Mouse (Mus musculus) neural tube, embryonic 11.5 days (tissue): ENCODE data around the gene Pdlim4. TPM values are rescaled to one million over a fixed set of nuclear protein-coding genes. Genes with fewer than 3 reads are reported as not detected.
A peak's percentile ranks its signal among the peaks of the same experiment; 100 is the strongest.

Experiments used
- ATAC-seq: fragments of 200-750 bp; cut with Nextera tagmentation; 2 replicates; pipeline ENCODE4 v1.8.0; 2017; ENCODE audit warnings: moderate number of reproducible peaks, mild to moderate bottlenecking, moderate TSS enrichment, moderate library complexity; ENCODE audit not compliant: insufficient read depth, low FRiP score, low TSS enrichment
- DNase-seq: peaks from one replicate; pipeline ENCODE4 v3.0.0-alpha.2; 2015; ENCODE audit warnings: low spot score
- H3K27ac ChIP-seq: fragments of 300-500 bp; sonication (generic); 2 replicates; pipeline ENCODE4 v1.5.1; 2014; ENCODE audit warnings: low read depth, mild to moderate bottlenecking, low read length
- H3K27me3 ChIP-seq: fragments of 300-500 bp; sonication (generic); 2 replicates; pipeline ENCODE4 v1.6.1; 2014; ENCODE audit warnings: mild to moderate bottlenecking, low read length, mixed read lengths; ENCODE audit not compliant: control insufficient read depth, insufficient read depth
- H3K36me3 ChIP-seq: fragments of 300-500 bp; sonication (generic); 2 replicates; pipeline ENCODE4 v1.6.1; 2014; ENCODE audit warnings: mild to moderate bottlenecking, low read length, moderate library complexity, mixed read lengths; ENCODE audit not compliant: control insufficient read depth, insufficient read depth
- H3K4me1 ChIP-seq: fragments of 300-500 bp; sonication (generic); 2 replicates; pipeline ENCODE4 v1.6.1; 2014; ENCODE audit warnings: low read length, mixed read lengths; ENCODE audit not compliant: control insufficient read depth, insufficient read depth
- H3K4me2 ChIP-seq: fragments of 300-500 bp; sonication (generic); 2 replicates; pipeline ENCODE4 v1.6.1; 2014; ENCODE audit warnings: low read depth, mild to moderate bottlenecking, moderate library complexity
- H3K4me3 ChIP-seq: fragments of 300-500 bp; sonication (generic); 2 replicates; pipeline ENCODE4 v1.5.1; 2014; ENCODE audit warnings: low read depth, low read length
- H3K9ac ChIP-seq: fragments of 300-500 bp; sonication (generic); 2 replicates; pipeline ENCODE4 v1.6.1; 2014; ENCODE audit warnings: mild to moderate bottlenecking, low read length
- H3K9me3 ChIP-seq: fragments of 300-500 bp; sonication (generic); 2 replicates; pipeline ENCODE4 v1.6.1; 2016; ENCODE audit warnings: low read length; ENCODE audit not compliant: control insufficient read depth
- WGBS: fragments of 180-500 bp; shearing (Covaris S2); extraction: QIAGEN DNeasy Blood & Tissue Kit; methylation state at CpG from one replicate; pipeline ENCODE4 v1.1.7; 2014; 5-methylcytosine and 5-hydroxymethylcytosine counted together
- polyA plus RNA-seq: library from polyadenylated mRNA; unstranded; fragments of >200 nt; fragmentation: Nextera tagmentation; extraction: Ambion mirVana; gene quantifications from 2 replicates; pipeline ENCODE4 v1.2.1, GENCODE M21; 2014

Gene Pdlim4
- polyA plus RNA-seq, 1 experiment from 2014 or later, result 59.7 TPM

DNA sequence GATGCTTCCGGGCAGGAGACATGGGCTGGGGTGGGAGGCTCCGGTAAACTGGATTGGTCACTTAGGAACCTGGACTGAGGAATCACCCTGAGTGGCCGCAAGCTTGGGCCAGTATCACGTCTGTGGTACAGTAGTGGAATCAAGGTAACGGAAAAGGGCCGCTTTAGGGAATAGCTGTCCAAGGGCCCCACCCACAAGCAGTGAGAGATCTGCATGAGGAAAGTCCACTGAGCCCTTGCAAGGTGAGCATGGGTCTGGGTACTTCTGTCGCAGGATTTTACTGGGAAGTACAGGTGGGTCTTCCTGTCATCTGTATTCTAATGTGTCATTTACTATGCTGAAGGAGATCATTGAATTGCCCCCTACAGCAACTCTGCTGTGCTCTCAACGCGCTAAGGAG lies 32.9 kb upstream of the Pdlim4 start:
- WGBS, result 65% methylated on average over 9 of the region's 9 CpGs
- no peak for DNase-seq
- ATAC-seq, result no peak
- Histone ChIP-seq H3K36me3 (no peaks in the 10 kb centered on the region), H3K27me3 (no peaks in the 10 kb centered on the region), H3K9me3 (no peaks in the 10 kb centered on the region), H3K27ac (no peak overlapping the region), H3K4me1 (no peaks in the 10 kb centered on the region), H3K9ac (no peak overlapping the region), H3K4me2 (peak overlapping the region; percentile 97), H3K4me3 (peak overlapping the region; percentile 59; the same call in 1 of the 2 replicates)

- Histone ChIP-seq H3K9me3 (no peaks in the 10 kb centered on the region), H3K4me1 (no peaks in the 10 kb centered on the region), H3K4me2 (peak overlapping the region; percentile 97), H3K9ac (peak overlapping the region; percentile 68), H3K36me3 (no peaks in the 10 kb centered on the region), H3K27me3 (no peaks in the 10 kb centered on the region), H3K27ac (no peak overlapping the region), H3K4me3 (peak overlapping the region; percentile 59)
- DNase-seq, result peak; percentile 82
- under 1% methylated on average over 75 of the region's 83 CpGs for WGBS
- ATAC-seq, result peak; percentile 81; the same call in 1 of the 2 replicates
These were observed 32.1 kb upstream of the Pdlim4 start for GRCm38 (mm10) chr11:54100692-54101591.

GRCm38 (mm10) chr11:54100045-54100691 lies 31.4 kb upstream of the Pdlim4 start, which contains the start of gene P4ha2:
Gene P4ha2, plus strand, starts transcription at chr11:54100095.
- H3K4me3 ChIP-seq, result peak within 1 kb of the TSS; percentile 59
- DNase-seq (no peak), ATAC-seq (0 out of 2 replicates have a peak, but pooled peaks have one; percentile 9)
- H3K4me2 ChIP-seq, result peak within 1 kb of the TSS; percentile 97
- H3K4me1 ChIP-seq, result no peaks in the 10 kb centered on the region
- H3K27me3 ChIP-seq, result no peaks in the 10 kb centered on the region
- no peaks in the 10 kb centered on the region for H3K9me3 ChIP-seq
- no peak within 1 kb of the TSS for H3K27ac ChIP-seq
- no peaks in the 10 kb centered on the region for H3K36me3 ChIP-seq
- peak within 1 kb of the TSS; percentile 68 for H3K9ac ChIP-seq
- 51% methylated on average over 9 of the region's 10 CpGs for WGBS

DNA sequence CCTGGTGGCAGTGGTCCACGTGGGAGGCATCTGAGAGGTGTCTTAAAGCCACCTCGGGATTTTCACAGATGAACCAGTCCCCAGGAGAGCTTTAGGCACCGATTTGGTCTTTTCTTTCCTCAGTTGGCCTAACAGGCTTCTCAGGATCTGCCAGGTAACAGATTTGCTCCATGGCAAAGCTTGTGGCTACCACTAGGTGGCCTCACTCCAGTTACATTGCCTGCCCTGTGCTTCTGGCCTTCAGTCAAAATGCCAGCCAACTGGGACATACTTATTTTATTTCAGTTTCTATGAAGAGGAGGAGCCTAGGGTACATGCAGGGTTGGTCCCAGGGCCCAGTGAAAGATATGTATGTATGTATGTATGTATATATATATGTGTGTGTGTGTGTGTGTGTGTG lies 24.2 kb upstream of the Pdlim4 start:
- DNase-seq, result peak; percentile 40
- H3K9me3 ChIP-seq, result no peaks in the 10 kb centered on the region
- no peak overlapping the region for H3K27ac ChIP-seq
- no peaks in the 10 kb centered on the region for H3K36me3 ChIP-seq
- WGBS, result 11% methylated on average over 3 of the region's 3 CpGs
- ATAC-seq, result no peak
- no peak overlapping the region for H3K9ac ChIP-seq
- H3K27me3 ChIP-seq, result no peaks in the 10 kb centered on the region
- H3K4me3 ChIP-seq, result no peak overlapping the region
- no peak overlapping the region for H3K4me2 ChIP-seq
- H3K4me1 ChIP-seq, result no peaks in the 10 kb centered on the region

GRCm38 (mm10) chr11:54092188-54092587 lies 23.4 kb upstream of the Pdlim4 start:
- WGBS, result 64% methylated on average over 7 of the region's 7 CpGs
- no peak overlapping the region for H3K4me2 ChIP-seq
- no peaks in the 10 kb centered on the region for H3K36me3 ChIP-seq
- ATAC-seq (no peak), DNase-seq (no peak)
- H3K9ac ChIP-seq, result no peak overlapping the region
- no peaks in the 10 kb centered on the region for H3K9me3 ChIP-seq
- no peak overlapping the region for H3K27ac ChIP-seq
- no peaks in the 10 kb centered on the region for H3K4me1 ChIP-seq
- H3K4me3 ChIP-seq, result no peak overlapping the region
- no peaks in the 10 kb centered on the region for H3K27me3 ChIP-seq

DNA sequence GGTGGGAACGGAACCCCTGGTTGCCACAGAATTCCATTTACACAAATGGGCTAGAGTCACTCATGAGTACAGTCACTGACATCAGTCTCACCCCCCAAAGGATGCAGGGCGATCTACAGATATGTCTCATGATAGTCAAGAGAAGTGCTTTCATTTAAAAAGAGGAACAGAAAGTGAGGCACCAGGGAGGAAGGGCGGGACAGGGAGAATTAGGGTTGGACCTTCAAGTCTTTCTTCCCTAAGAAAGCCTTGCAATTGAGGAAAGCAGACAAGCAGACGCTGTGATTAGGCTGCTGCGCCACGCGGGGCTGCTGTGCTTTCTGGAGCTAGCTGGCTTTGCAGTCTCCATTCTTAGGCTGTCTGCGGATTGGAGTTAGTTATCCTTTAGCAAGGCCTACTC lies 22.9 kb upstream of the Pdlim4 start:
- ATAC-seq, result no peak
- 60% methylated on average over 8 of the region's 8 CpGs for WGBS

GRCm38 (mm10) chr11:54090091-54090879 lies 21.5 kb upstream of the Pdlim4 start:
- Histone ChIP-seq H3K9me3 (no peaks in the 10 kb centered on the region), H3K9ac (no peak overlapping the region), H3K36me3 (no peaks in the 10 kb centered on the region), H3K4me2 (no peak overlapping the region), H3K27ac (no peak overlapping the region), H3K4me1 (no peaks in the 10 kb centered on the region), H3K27me3 (no peaks in the 10 kb centered on the region), H3K4me3 (no peak overlapping the region)
- no peak for ATAC-seq
- 81% methylated on average over 1 of the region's 1 CpGs for WGBS
- DNase-seq, result no peak

More for the DNA sequence above, 22.9 kb upstream of the Pdlim4 start:
- no peaks in the 10 kb centered on the region for H3K4me1 ChIP-seq
- no peak overlapping the region for H3K4me3 ChIP-seq
- H3K4me2 ChIP-seq, result no peak overlapping the region
- H3K27me3 ChIP-seq, result no peaks in the 10 kb centered on the region
- no peak overlapping the region for H3K9ac ChIP-seq
- DNase-seq, result no peak
- no peaks in the 10 kb centered on the region for H3K36me3 ChIP-seq
- H3K9me3 ChIP-seq, result no peaks in the 10 kb centered on the region
- H3K27ac ChIP-seq, result no peak overlapping the region

DNA sequence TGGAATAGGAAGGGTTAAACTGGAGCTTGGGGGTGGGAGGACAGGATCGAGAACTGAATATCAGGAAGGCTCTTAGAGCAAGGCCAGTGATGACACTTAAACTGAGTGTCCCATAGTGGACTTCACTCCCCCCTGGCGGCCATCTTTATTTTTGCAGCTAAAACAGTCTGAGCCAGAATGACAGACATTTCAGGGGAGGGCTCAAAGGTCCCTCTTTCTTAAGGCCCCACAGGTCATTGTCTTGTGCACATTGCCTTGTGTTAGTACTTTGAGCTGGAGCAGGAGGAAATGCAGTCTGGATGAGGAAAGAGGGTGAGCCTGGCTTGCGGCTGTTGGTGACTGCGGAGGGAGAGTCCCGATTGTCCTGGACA lies 20.1 kb upstream of the Pdlim4 start:
- ATAC-seq (no peak), DNase-seq (peak; percentile 77)
- H3K9me3 ChIP-seq, result no peaks in the 10 kb centered on the region
- H3K9ac ChIP-seq, result no peak overlapping the region
- no peak overlapping the region for H3K4me3 ChIP-seq
- H3K4me1 ChIP-seq, result no peaks in the 10 kb centered on the region
- no peak overlapping the region for H3K27ac ChIP-seq
- no peaks in the 10 kb centered on the region for H3K36me3 ChIP-seq
- WGBS, result 51% methylated on average over 5 of the region's 5 CpGs
- H3K4me2 ChIP-seq, result no peak overlapping the region
- no peaks in the 10 kb centered on the region for H3K27me3 ChIP-seq
